Mouse (Mus musculus) lung, postnatal 10 days (tissue): ENCODE results near the gene Dars2.
"Not testable (repeated sequence)": the region's sequence is repeated elsewhere in the genome, so short reads cannot be mapped to it uniquely, and the experiment has no call there.

Source experiments
- DNase-seq: peaks from one replicate; pipeline ENCODE4 v3.0.0; 2021

Dars2 gene

DNA sequence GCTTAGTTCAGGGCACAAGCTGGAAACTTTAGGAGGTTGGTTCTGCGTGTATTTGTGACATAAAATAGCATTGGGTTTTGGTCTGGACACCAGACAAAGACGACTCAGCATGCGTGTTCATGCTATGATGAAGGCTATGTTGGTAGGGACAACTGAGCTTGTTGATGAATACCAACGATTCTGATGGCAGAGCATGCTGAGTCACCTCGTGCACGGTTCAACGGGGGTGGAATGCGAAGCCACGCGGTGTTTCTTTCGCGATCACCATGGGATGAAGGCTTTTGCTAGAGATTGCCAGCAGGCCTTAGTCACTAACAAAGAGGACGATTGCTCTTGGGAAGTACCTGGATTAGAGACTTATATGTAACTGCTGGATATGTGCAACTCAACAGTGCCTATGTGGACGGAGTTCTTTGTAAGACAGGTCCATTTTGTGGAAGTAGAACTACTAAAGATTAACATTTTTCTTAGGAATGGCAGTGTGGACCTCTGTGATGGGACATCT is 35.1 kb downstream of the Dars2 start:
- peak; percentile 58 for DNase-seq

DNA sequence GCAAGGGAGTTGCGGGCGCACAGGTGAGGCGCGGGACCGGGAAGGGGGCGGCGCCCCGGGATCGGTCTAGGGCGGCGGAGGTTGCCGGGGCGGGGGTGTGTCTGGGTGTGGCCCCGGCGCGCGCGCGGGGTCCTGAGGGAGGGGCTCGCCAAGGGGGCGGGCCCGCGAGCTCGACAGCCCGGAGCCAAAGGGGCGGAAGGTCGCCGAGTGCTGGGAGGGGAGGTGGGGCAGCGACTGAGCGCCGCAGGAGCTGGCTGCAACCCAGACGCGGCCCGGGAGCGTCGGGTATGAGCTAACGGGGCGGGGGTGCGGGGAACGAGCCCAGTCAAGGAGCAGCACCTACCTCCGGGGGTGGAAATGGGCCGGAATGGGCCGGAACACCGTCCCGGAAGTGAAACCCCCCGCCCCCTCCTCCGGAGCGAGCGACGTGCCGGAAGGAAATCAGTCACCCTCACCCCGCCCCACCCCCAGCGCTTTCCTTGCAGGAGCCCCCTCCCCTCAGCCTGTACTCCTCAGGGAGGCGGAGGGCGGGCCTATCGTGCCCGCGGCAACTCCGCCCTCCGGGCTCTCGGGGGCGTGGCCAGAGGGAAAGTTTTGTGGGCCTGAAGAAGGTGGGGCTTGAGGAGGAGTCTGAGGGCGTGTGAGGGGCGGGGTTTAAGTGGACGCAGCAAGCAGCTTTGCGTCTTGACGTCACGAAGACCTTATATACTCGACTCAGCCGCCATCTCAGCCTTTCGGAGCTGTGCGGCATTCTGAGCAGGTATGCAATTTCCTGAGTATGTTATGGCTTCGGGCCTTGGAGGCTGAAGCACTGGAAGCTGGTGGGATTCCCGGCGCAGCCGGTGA is 35.8 kb downstream of the Dars2 start, which contains the start of gene Zbtb37:
TSS of gene Zbtb37 (minus strand) at position 415 of the 846 bp plus-strand sequence.
- peak; percentile 99 for DNase-seq

DNA sequence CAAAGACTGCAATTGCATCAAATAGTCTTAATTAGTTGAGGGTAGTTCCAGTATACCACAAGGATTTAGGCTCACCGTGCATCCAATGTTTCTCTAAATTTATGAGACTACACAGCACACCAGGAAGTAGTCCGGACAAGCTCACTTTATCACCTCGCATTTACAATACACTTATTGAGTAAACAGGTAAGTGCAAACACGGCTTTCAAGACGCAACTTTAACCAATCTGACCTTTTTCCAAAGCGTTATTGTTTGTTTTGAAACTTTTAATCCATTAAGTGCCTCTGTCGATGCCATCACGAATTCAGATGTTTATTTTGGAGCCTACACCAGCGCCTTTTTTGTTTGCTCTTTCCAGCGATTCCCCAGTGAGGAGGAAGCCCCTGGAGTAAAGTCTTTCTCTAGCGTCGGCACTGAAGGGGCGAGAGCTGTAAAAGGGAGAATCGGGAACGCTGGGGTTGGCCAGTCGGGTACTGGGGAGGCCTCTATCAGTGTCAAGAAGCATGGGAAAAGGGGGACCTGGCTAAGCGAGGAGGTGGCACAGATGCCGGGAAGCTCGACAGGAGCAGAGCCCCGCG is 36.5 kb downstream of the Dars2 start:
- DNase-seq: no peak

DNA sequence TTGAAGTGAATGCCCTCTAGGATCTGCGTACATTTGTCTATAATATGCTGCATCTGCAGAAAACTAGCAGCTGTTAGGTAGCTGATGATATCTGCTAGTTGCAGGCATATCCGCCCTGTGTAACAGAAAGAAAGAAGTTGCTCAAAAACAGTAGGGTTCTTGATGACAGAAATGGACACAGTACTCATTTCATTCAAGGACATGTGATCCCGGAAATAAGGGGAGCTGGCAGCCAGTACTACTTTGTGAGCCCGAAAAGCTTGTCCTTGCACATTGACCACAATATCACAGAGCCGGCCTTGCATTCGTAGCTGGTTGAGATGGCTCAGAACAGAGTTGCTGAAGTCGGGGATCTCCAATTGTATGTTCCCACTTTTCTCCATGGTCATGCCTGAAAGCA is 38.1 kb downstream of the Dars2 start:
- DNase-seq: no peak

DNA sequence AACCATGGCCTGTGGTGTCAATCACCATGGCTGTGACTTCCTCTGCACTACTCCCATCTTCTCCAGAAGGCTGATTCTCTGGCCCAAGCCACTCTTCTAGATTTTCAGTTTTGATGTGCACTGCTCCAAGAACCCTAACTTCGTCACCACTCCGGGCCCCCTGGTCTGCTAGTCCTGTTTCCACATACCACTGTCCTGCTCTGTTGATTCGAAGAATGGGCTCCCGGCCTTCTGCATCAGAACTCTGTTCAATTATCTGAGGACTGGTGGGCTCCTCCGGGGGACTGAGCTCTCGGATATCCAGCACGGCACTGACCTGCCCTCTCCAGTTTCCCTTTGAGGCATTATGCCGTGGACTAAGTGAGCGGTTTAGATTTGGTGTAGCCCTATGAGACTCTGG is 38.6 kb downstream of the Dars2 start:
- DNase-seq: no peak

DNA sequence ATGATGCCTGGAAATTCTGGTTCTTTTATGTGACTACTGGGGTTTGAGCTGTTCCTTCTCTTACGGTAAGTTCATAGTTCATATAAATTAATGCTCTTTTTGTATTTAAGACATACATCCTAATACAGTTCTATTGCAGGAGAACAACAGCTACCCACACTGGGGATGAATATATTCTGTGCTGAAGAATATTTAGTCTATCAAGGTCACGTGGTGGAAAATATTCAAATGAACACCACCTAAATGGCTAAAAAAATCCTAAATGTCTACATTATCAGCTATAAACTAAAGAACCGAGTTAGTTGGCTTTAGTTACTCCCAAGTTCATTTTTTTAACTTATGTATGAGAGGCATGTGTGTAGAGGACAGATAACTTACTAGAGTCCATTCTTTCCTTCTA is 40.4 kb downstream of the Dars2 start:
- DNase-seq: no peak

DNA sequence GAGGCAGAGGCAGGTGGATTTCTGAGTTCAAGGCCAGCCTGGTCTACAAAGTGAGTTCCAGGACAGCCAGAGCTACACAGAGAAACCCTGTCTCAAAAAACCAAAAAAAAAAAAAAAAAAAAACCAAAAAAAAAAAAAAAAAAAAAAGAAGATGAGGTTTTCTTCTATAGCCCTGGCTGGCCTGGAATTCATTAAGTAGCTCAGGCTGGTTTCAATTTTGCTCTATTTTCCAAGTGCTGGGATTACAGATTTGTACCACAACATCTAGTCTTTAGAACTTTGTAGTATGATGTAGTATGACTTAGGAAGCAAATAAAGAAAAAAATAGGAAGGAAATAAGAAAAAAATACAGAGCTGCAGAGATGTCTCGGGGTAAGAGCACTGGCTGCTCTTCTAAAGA is 42.0 kb downstream of the Dars2 start:
- DNase-seq: not testable (repeated sequence)

DNA sequence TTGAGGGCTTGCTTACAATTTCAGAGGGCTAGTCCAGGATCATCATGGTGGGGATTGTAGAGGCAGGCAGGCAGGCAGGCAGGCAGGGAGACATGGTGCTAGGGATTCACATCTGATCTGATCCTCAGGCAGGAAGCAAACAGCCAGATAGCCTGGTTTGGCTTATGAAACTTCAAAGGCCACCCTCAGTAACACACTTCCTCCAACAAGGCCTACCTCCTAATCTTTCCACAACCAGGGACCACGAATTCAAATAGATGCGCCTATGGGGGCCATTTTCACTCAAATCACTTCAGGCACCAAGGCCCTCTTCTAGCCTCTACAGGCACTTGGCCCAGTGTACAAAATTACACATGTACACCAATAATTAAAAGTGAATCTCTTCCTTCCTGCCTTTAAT is 43.3 kb downstream of the Dars2 start:
- DNase-seq: no peak

DNA sequence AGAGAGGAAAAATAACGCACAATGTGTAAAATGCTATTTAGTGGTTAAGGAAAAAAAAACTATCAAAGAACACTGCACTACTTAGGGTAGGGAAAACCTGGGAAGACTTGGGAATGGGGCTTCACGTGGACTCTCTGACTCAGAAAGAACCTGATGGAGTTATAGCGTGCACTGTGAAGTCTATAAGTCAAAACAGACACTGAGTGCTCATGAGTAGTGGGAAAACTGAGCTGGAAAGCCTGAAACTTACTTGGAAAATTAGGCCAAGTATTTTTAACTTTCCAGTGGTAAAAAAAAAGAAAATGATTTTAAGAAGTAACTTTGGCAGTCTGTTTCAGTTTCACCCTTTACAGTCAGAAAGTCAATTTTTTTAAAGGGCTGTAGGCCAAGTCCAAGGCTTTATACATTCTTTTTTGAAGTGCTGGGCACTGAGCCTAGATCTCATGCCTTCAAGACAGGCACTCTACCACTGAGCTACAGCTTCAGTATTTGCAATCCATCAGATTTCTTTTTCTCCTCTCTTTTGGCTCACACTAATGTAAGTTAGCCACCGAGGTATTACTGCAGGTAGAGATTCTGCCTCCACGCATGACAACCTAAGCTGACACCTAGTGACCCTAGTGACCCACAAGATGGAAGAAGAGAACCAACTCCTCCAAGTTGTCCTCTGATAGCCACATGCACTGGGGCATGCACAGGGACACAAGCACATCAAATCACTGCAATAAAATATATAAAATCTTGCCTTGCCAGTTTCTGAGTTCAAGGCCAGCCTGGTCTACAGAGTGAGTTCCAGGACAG is 44.8 kb downstream of the Dars2 start:
- peak; percentile 60 for DNase-seq

DNA sequence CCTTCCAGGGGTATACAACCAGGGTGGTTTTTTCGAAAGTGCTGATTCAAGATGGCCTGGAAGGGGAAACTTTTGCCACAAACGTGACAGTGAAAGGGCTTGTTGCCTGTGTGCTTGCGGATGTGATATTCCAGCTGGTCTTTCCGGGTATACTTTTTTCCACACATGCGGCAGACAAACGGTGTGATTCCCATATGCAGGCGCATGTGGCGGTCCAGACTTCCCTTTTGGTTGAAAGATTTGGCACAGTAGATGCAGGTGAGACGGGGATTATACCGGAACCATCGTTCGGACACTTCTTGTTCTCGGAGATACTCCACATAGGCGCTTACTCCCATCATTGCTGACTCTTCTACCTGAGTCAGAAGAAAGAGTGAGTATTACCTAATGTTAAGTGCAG is 50.4 kb downstream of the Dars2 start:
- DNase-seq: no peak

DNA sequence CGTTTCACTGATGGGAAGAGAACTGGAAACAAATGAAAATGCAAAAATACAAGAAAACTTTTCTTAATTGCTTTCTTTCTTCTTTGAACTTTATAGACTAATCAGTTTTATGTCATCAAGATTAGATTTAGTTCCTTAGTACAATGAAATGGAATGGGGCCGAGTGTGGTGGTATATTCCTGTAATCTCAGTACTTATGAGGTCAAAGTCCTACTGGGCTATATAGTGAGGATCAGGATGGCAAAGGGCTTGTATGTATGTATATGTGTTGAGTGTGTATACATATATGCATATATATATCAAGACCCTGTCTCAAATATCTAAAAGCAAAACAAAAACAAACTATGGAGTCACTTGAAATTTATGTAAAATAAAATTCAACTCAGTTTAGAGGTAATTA is 54.1 kb downstream of the Dars2 start:
- DNase-seq: no peak

DNA sequence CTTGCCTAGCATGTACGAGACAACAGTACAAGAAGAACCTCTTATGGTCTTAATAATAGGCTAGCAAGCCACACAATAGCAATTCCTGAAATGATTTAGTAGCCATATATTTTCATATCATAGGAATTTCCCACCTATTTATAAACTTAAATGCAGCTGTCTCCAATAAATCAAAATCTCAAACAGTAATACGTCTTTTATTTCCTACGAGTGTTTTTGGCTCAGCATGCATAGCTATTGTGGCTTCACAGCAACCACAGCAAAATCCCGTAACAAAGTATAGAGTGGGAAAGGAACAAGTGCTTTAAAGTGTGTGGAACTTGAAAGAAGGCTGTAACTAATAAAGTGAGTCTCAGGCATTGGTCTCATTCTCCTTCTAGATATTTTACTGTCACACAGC is 60.0 kb downstream of the Dars2 start:
- no peak for DNase-seq

DNA sequence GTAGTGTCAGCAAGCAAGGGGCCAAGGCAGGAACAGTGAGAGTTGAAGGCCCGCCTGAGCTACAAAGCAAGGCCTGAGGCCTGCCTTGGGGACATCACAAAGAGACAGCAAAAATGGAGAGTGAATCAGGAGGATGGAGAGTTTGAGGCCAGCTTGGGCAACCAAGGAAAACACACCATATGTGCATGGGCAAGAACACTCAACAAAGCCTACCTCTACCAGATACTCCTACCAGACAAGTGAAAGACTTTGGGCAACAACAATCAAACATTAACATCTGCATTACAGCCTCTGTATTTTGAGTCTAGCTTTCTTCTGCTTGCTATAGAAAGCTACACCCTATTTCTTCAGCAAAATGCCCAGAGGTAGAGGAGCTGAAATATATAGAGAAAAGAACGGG is 62.4 kb downstream of the Dars2 start:
- DNase-seq: no peak

DNA sequence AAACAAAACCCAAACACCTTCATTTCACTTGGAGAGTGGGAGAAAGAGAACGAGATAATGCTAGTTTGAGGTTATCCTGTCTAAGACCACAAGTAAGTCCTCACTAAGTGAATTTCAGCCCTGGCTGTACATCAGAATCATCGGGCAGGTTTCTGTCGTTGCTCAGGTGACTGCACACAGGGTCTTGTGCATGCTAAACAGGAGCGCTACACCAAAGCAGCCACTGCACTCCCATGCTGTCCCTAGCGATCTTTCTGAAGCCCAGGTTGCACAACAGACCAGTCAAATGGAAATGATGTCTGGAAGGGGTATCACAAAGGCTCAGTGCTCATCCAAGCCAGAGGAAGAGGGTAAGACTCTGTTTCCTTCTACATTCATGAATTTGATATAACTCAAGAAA is 64.0 kb downstream of the Dars2 start:
- DNase-seq: no peak

DNA sequence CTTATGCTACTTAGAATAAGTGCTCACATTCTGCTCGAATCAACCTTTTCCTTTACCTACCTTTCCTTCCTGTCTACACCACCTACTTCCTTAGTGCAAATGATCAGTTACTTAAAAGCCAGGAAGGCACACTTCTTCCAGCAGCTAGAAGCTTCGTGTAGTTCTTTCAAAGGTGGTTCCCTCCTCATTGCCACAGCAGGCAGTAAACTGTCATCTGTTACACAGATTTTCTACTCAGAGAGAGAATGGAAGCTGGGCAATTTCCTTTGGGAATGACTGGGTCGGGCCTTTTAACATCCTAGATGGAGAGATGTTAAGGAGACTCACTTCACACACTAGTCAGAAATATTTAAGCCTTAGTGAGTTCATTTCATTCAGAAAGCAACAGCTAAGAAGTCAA is 64.9 kb downstream of the Dars2 start:
- no peak for DNase-seq

DNA sequence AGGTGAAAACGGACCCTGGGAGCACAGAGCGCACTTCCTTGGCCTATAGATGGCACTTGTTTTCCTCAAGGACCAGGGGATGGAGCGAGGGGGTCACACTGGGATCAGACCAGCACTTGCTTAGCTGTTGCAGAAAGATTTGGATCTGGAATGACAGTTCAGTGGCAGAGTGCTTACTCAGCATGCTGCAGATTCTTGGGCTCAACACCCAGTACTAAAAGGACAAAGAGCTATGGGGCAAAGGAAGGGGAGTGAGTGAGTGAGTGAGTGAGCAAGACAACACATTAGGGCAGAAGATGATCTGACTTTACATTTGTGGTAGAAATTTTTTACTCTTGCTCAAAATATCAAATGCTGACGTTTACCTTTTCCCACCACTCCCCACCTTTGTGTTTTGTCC is 65.5 kb downstream of the Dars2 start:
- no peak for DNase-seq

DNA sequence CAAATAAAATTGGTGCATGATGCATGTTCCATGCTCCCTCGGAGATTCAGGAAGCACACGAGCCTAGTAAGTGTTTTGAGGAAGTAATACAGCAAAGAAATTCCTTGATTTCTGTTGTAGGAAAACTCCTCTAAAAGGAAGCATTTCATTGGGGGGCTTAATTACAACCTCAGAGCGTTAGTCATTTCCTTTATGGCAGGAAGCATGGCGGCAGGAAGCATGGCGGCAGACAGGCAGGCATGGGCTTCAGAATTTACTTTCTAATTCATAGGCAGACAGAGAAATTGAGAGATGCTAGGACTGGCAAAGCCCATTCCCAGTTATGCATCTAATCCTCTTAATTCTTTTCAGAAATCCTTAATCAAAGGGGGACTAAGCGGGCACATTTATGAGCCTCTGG is 76.6 kb downstream of the Dars2 start:
- DNase-seq: no peak
